ENCODE assay signal across 10 mouse cellular contexts in the genomic region with DNA sequence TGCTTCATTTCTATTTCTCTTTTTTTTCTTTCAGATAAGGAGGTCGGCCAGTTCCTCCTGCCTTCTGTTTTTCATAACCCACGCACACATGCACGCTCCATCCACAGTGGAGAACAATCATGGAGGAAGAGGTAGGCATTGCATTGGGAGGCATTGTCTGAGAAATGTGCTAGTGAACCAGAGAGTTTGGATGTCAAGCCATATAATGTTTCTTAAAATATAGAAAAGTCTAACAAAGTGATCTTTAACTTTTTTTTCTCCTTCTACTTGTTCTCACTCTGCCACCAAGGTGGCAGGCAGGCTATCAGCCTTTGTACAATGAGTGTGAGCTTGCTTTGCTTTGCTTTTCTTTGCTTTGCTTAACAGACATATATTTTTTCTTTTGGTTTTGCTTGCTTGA. TPM values are rescaled to one million over a fixed set of nuclear protein-coding genes. Genes with fewer than 3 reads are reported as not detected.
DNase-seq lines count a peak whose midpoint lies in the region; ATAC-seq and TF ChIP-seq lines count a peak whose summit lies in the region.
"Had no signal": no experiment of that assay in that cellular context is flagged by ENCODE, and none has a peak within 500 bp of the region (broad histone marks: within the 10 kb centered on the region; RNA-seq: fewer than 3 reads in every experiment).

No protein-coding gene starts in this region.

- H3K9me3 ChIP-seq in midbrain, embryonic 11.5 days (ENCODE audit: control insufficient read depth, low read length): no peaks in the 10 kb centered on the region
- H3K9me3 ChIP-seq in midbrain, embryonic 16.5 days (replicated peaks; ENCODE audit: control insufficient read depth, low read length, poor library complexity, severe bottlenecking): 0 out of 2 replicates have a peak, but pooled peaks cover 2% of the 10 kb centered on the region
- no peaks in the 10 kb centered on the region for H3K9me3 ChIP-seq in heart, embryonic 11.5 days (replicated peaks; ENCODE audit: control insufficient read depth, low read length)

- H3K4me1 ChIP-seq in midbrain, embryonic 11.5 days (ENCODE audit: control insufficient read depth, insufficient read depth, low read length): no peaks in the 10 kb centered on the region
- no peaks in the 10 kb centered on the region for H3K4me1 ChIP-seq in midbrain, embryonic 16.5 days (ENCODE audit: control insufficient read depth, insufficient read depth, low read length)
- no peaks in the 10 kb centered on the region for H3K4me1 ChIP-seq in heart, embryonic 11.5 days (ENCODE audit: control insufficient read depth, insufficient read depth, low read length)
- H3K4me1 ChIP-seq: midbrain, embryonic 12.5 days had no signal

- no peak overlapping the region for H3K27ac ChIP-seq in midbrain, embryonic 11.5 days (ENCODE audit: low read depth, low read length)
- H3K27ac ChIP-seq in midbrain, embryonic 16.5 days (ENCODE audit: low read length): no peak overlapping the region
- H3K27ac ChIP-seq in heart, embryonic 11.5 days (ENCODE audit: low read depth, low read length): no peak overlapping the region
- H3K27ac ChIP-seq in layer of hippocampus, adult 2 months: no peak overlapping the region
- H3K27ac ChIP-seq: midbrain, embryonic 12.5 days had no signal

- H3K4me3 ChIP-seq in midbrain, embryonic 11.5 days (ENCODE audit: low read depth, low read length): no peak overlapping the region
- H3K4me3 ChIP-seq in midbrain, embryonic 16.5 days (ENCODE audit: low read depth, low read length): no peak overlapping the region
- no peak overlapping the region for H3K4me3 ChIP-seq in heart, embryonic 11.5 days (ENCODE audit: low read depth, low read length)
- no peak overlapping the region for H3K4me3 ChIP-seq in layer of hippocampus, adult 2 months
- H3K4me3 ChIP-seq: erythroblast, embryonic 14.5 days; midbrain, embryonic 12.5 days had no signal

- peak; percentile 95 for DNase-seq in midbrain, embryonic 11.5 days (ENCODE audit: low spot score, missing footprints)
- DNase-seq in ZHBTc4 (ENCODE audit: low read depth, low spot score): peak; percentile 93
- DNase-seq in fibroblast of lung, adult 2 months (ENCODE audit: low read depth): peak; percentile 3
- peak; percentile 59 for DNase-seq in splenic B cell, adult 2 months (ENCODE audit: low read depth, low spot score)
- no peak for DNase-seq in right cerebral cortex, postnatal 14 days
- no peak for DNase-seq in layer of hippocampus, adult 2 months (ENCODE audit: low spot score in 2 of 2)

- H3K27me3 ChIP-seq in midbrain, embryonic 11.5 days (ENCODE audit: control insufficient read depth, insufficient read depth, low read length): no peaks in the 10 kb centered on the region
- H3K27me3 ChIP-seq in midbrain, embryonic 16.5 days (ENCODE audit: control insufficient read depth, insufficient read depth, low read depth, low read length): no peaks in the 10 kb centered on the region
- no peaks in the 10 kb centered on the region for H3K27me3 ChIP-seq in splenic B cell, adult 2 months (ENCODE audit: control insufficient read depth, insufficient read depth, low read length, poor library complexity, severe bottlenecking)
- H3K27me3 ChIP-seq in heart, embryonic 11.5 days (ENCODE audit: control insufficient read depth, insufficient read depth, low read length): no peaks in the 10 kb centered on the region
- H3K27me3 ChIP-seq: midbrain, embryonic 12.5 days had no signal

- no peak for TF ChIP-seq CTCF in layer of hippocampus, adult 2 months (conservative IDR thresholded peaks at IDR 0.05)

- H3K9ac ChIP-seq in midbrain, embryonic 11.5 days (ENCODE audit: low read length): no peak overlapping the region
- no peak overlapping the region for H3K9ac ChIP-seq in midbrain, embryonic 16.5 days (ENCODE audit: low read depth, low read length)
- no peak overlapping the region for H3K9ac ChIP-seq in heart, embryonic 11.5 days (ENCODE audit: low read depth, low read length)
- H3K9ac ChIP-seq: midbrain, embryonic 12.5 days had no signal

- WGBS in midbrain, embryonic 11.5 days: 54% methylated on average over 3 of the region's 3 CpGs
- WGBS in midbrain, embryonic 16.5 days: 50% methylated on average over 3 of the region's 3 CpGs
- 49% methylated on average over 3 of the region's 3 CpGs for WGBS in heart, embryonic 11.5 days (ENCODE audit: insufficient replicate concordance)

- H3K36me3 ChIP-seq in midbrain, embryonic 11.5 days (ENCODE audit: control insufficient read depth, insufficient read depth, low read length): no peaks in the 10 kb centered on the region
- no peaks in the 10 kb centered on the region for H3K36me3 ChIP-seq in midbrain, embryonic 16.5 days (ENCODE audit: control insufficient read depth, insufficient read depth, low read length)
- H3K36me3 ChIP-seq in splenic B cell, adult 2 months (ENCODE audit: control insufficient read depth, insufficient read depth, low read length, poor library complexity, severe bottlenecking): no peaks in the 10 kb centered on the region
- H3K36me3 ChIP-seq in heart, embryonic 11.5 days (ENCODE audit: control insufficient read depth, insufficient read depth, low read length): no peaks in the 10 kb centered on the region
- H3K36me3 ChIP-seq: midbrain, embryonic 12.5 days had no signal

- no peak for ATAC-seq in midbrain, embryonic 11.5 days (ENCODE audit: low FRiP score)
- ATAC-seq in midbrain, embryonic 16.5 days: no peak
- ATAC-seq in heart, embryonic 11.5 days (replicated peaks; ENCODE audit: insufficient number of reproducible peaks, low FRiP score, low TSS enrichment): no peak

- H3K4me2 ChIP-seq in midbrain, embryonic 11.5 days: no peak overlapping the region
- H3K4me2 ChIP-seq in midbrain, embryonic 16.5 days (ENCODE audit: low read length): no peak overlapping the region
- no peak overlapping the region for H3K4me2 ChIP-seq in heart, embryonic 11.5 days
- H3K4me2 ChIP-seq: midbrain, embryonic 12.5 days had no signal

RNA-seq across cellular contexts. Expression of gene Polr3k, which starts 53.7 kb away (rescaled TPM):
- 100 and 102 TPM in 2 replicates for polyA plus RNA-seq in midbrain, embryonic 11.5 days (2014; fragmentation: Nextera tagmentation; extraction: Ambion mirVana)
- polyA plus RNA-seq in midbrain, embryonic 16.5 days (2015; fragmentation: Nextera tagmentation; extraction: Ambion mirVana): 79.4 and 85.3 TPM in 2 replicates
- polyA plus RNA-seq in heart, embryonic 11.5 days (2014; fragmentation: Nextera tagmentation; extraction: Ambion mirVana): 54.0 and 62.5 TPM in 2 replicates
- total RNA-seq in layer of hippocampus, adult 2 months (2021): 10 to 100 TPM; 28.5 to 29.0 TPM

Comparison
In these comparisons a context has a peak if more than half of its experiments do, and no peak if none do; other contexts are left out.
1. DNase-seq: peak in midbrain, embryonic 11.5 days (single experiment), ZHBTc4 (single experiment), fibroblast of lung, adult 2 months (single experiment) and splenic B cell, adult 2 months (single experiment); none in right cerebral cortex, postnatal 14 days (single experiment) and layer of hippocampus, adult 2 months (0 of 2).